Mouse (Mus musculus): ENCODE data around the gene Ube2f.

DNA sequence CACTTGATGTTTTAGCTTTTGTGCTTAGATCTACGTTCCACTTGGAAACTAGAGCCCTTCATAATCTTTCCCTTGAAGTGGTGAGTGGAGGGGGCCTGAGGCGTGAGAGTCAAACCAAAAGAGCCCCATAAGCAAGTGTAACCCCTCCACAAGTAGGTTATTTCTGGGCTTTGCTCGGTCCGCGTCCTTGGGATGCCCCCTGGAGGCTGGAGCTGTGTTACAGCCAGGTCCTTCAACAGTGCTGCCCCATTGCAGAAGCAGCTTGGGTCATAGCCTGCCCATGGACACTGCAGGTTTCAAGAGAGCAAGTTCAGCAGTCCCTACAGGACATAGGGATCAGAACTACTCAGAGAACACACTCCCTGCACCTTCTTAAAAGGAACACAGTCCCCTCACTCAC is 11.0 kb upstream of the Ube2f start:
- TF ChIP-seq CTCF (IDR thresholded peaks at IDR 0.05; ENCODE audit: low read depth, low read length) (peak; percentile 81), POLR2A (IDR thresholded peaks at IDR 0.05; ENCODE audit: borderline replicate concordance, low read depth, low read length) (no peak)

Data from bone marrow macrophage, adult 2 months (primary cell).